Mouse (Mus musculus) cerebellum, adult 2 months (tissue): ENCODE data around the gene Galnt7.

Source experiments
- CTCF ChIP-seq: fragments of 200-500 bp; IDR thresholded peaks from 2 replicates; pipeline ENCODE4 v1.5.1; 2011; ENCODE audit warnings: low read depth, mild to moderate bottlenecking, control low read depth, low read length, moderate library complexity, borderline replicate concordance; ENCODE audit not compliant: insufficient read depth
- POLR2A ChIP-seq: fragments of 200-500 bp; IDR thresholded peaks from 2 replicates; pipeline ENCODE4 v1.6.1; 2011; ENCODE audit warnings: low read length, control low read depth, borderline replicate concordance; ENCODE audit not compliant: insufficient read depth

- TF ChIP-seq CTCF (no peak), POLR2A (no peak)
These were observed 3.6 kb upstream of the Galnt7 start for GRCm38 (mm10) chr8:57656446-57656845.
